Mouse (Mus musculus): Measurements from ENCODE around the gene Frmd4a.

The Frmd4a gene

GRCm38 (mm10) chr2:4137493-4137892 lies 120.0 kb downstream of the Frmd4a start:
- peak; percentile 50 for DNase-seq (ENCODE audit: low read depth, low spot score)

GRCm38 (mm10) chr2:4142221-4142950 lies 124.9 kb downstream of the Frmd4a start:
- DNase-seq (ENCODE audit: low read depth, low spot score): no peak

GRCm38 (mm10) chr2:4144424-4144823 lies 126.9 kb downstream of the Frmd4a start:
- DNase-seq (ENCODE audit: low read depth, low spot score): no peak

- no peak for DNase-seq (ENCODE audit: low read depth, low spot score)
These were observed 135.1 kb downstream of the Frmd4a start for GRCm38 (mm10) chr2:4152521-4153040.

- DNase-seq (ENCODE audit: low read depth, low spot score): peak; percentile 50
These were observed 135.7 kb downstream of the Frmd4a start for GRCm38 (mm10) chr2:4153131-4153631.

- no peak for DNase-seq (ENCODE audit: low read depth, low spot score)
These were observed 136.6 kb downstream of the Frmd4a start for GRCm38 (mm10) chr2:4154036-4154653.

GRCm38 (mm10) chr2:4154654-4155047 lies 137.1 kb downstream of the Frmd4a start:
- no peak for DNase-seq (ENCODE audit: low read depth, low spot score)

- DNase-seq (ENCODE audit: low read depth, low spot score): no peak
These were observed 137.9 kb downstream of the Frmd4a start for GRCm38 (mm10) chr2:4155406-4155805.

GRCm38 (mm10) chr2:4156511-4156910 lies 139.0 kb downstream of the Frmd4a start:
- no peak for DNase-seq (ENCODE audit: low read depth, low spot score)

- DNase-seq (ENCODE audit: low read depth, low spot score): no peak
These were observed 139.9 kb downstream of the Frmd4a start for GRCm38 (mm10) chr2:4157396-4157795.

- no peak for DNase-seq (ENCODE audit: low read depth, low spot score)
These were observed 142.2 kb downstream of the Frmd4a start for GRCm38 (mm10) chr2:4159574-4160203.

GRCm38 (mm10) chr2:4166191-4166590 lies 148.7 kb downstream of the Frmd4a start:
- no peak for DNase-seq (ENCODE audit: low read depth, low spot score)

- DNase-seq (ENCODE audit: low read depth, low spot score): no peak
These were observed 149.6 kb downstream of the Frmd4a start for GRCm38 (mm10) chr2:4167131-4167530.

GRCm38 (mm10) chr2:4169726-4170125 lies 152.2 kb downstream of the Frmd4a start:
- DNase-seq (ENCODE audit: low read depth, low spot score): no peak

GRCm38 (mm10) chr2:4170189-4170588 lies 152.7 kb downstream of the Frmd4a start:
- no peak for DNase-seq (ENCODE audit: low read depth, low spot score)

- DNase-seq (ENCODE audit: low read depth, low spot score): no peak
These were observed 167.5 kb downstream of the Frmd4a start for GRCm38 (mm10) chr2:4184991-4185390.

- DNase-seq (ENCODE audit: low read depth, low spot score): peak; percentile 18
These were observed 170.0 kb downstream of the Frmd4a start for GRCm38 (mm10) chr2:4187521-4187920.

- DNase-seq (ENCODE audit: low read depth, low spot score): no peak
These were observed 170.8 kb downstream of the Frmd4a start for GRCm38 (mm10) chr2:4188303-4188702.

GRCm38 (mm10) chr2:4190345-4190744 lies 172.8 kb downstream of the Frmd4a start:
- no peak for DNase-seq (ENCODE audit: low read depth, low spot score)

GRCm38 (mm10) chr2:4190995-4191394 lies 173.5 kb downstream of the Frmd4a start:
- DNase-seq (ENCODE audit: low read depth, low spot score): no peak

GRCm38 (mm10) chr2:4193206-4193605 lies 175.7 kb downstream of the Frmd4a start:
- no peak for DNase-seq (ENCODE audit: low read depth, low spot score)

- no peak for DNase-seq (ENCODE audit: low read depth, low spot score)
These were observed 177.0 kb downstream of the Frmd4a start for GRCm38 (mm10) chr2:4194324-4195014.
